Mouse (Mus musculus) ES-Bruce4 (cell line): ENCODE measurements around the gene Dpf3.

Experiments used
- CTCF ChIP-seq: IDR thresholded peaks from one replicate; pipeline ENCODE4 v1.8.1; 2011; ENCODE audit warnings: low read depth, low read length
- EP300 ChIP-seq: IDR thresholded peaks from 2 replicates; pipeline ENCODE4 v1.6.1; 2011; ENCODE audit warnings: low read depth, low read length; ENCODE audit not compliant: insufficient read depth

DNA sequence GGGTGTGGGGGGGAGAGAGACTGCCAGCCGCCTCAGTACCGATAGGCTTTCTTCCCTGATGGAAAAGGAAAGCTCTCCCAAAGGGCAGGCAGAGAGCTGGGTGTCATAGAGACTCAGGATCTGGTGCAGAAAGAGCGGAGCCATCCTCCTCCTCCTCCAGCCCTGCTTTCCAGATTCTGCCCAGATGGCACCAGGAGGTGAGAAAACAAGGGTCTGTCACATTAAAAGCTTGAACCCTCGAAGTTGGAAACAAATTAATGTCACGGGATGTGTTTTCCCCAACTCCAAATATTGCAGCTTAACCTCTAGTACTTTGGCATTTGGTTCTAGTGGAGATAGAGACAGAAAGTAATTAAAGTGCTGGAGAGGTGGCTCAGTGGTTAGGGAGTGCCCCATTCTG lies 195.6 kb downstream of the Dpf3 start:
- TF ChIP-seq EP300 = no peak
- TF ChIP-seq CTCF = no peak
